Mouse (Mus musculus) cerebellum, postnatal 36 days (tissue): Measurements from ENCODE around the gene Ano3.
"Not testable (repeated sequence)": the region's sequence is repeated elsewhere in the genome, so short reads cannot be mapped to it uniquely, and the experiment has no call there.

Experiments used
- DNase-seq, 2 experiments: peaks; one replicate each; pipeline ENCODE4 v3.0.0; 2021 to 2022; ENCODE audit warnings: mixed read lengths in 2 of 2

The Ano3 gene

DNA sequence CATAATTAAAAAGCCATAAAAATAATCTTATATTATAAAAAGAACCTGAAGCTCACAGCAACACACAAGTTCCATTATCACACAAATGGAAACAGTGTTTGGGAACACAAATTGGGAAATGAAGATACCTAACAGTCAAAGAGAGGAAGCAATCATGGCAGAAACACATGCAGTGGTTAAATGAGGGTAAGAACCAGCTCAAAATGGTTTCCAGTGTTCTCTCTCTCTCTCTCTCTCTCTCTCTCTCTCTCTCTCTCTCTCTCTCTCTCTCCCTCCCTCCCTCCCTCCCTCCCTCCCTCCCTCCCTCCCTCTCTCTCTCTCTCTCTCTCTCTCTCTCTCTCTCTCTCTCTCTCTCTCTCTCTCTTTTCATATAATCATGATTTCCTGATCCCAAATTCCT lies at the start of gene Ano3:
Gene Ano3, minus strand, starts transcription at position 101 of the 400 bp plus-strand sequence.
- not testable (repeated sequence) for DNase-seq

DNA sequence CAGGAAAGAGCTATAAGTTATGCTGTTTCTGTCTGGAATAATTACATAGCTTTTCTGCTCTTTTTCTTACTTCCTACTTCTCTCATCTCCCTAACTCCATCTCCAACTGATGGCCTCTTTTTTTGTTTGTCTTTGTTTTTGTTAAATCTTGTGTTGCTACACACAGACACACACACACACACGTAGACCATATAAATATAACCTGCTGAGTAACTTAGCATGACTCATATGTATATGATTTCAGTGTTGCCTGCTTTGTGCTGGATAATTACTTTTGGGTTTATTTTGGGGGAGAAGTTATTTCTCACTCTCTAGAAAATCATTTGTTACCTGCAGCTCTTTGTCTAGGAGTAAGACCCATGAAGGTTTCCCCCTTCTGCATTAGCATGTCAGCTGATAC lies 39.3 kb upstream of the Ano3 start:
- no peak for DNase-seq

DNA sequence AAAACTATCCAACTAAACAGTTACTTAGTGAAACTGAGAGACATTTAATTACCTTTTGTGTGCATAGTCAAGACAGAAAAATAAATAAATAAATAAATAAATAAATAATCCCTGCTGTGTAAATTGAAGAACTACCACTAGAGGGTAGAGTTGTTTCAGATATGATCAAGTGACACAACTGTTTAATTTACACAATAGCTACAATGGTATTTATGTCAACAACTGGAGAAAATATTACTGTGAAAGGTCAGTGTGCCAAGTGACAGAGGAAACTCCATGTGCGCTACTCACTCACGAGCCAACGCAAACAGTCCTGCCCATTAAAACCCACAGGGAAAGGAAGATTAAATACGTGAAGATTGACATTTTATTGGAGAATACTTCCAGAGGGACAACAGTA lies 38.8 kb upstream of the Ano3 start:
- no peak for DNase-seq

DNA sequence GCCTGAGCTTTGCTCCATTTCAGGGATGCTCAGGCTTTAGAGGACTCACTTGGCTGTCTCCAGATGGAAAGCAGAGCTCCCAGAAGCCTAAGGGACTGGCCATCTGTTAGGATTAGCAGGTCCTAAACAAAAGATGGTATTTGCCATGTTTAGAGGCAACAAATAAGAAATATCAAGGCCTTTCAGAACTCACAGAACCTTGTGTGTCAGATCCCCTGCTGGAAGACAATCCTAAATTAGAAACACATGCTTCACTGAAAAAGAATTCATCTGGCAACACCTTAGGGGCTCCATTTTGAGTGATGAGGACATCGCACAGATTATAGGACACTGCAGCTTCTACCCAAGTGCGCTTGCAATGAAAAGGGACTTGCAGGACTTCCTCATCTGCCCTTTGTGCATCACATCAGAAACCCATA lies 35.1 kb upstream of the Ano3 start:
- DNase-seq: peak; percentile 66 to 78

DNA sequence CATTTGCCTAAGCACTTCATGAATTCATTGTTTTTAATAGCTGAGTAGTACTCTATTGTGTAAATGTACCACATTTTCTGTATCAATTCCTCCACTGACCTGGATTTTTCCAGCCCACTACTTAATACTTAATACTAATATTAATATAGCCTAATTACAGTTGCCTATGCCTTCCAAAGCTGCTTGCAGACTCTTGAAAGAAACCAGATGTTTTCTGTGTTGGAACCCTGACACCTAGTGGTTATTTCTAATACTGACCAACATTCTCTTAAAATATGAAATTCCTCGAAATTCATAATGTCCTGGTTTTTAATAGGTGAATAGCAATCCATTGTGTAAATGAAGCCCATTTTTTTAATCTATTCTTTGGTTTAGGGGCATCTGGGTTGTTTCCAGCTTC lies 31.0 kb upstream of the Ano3 start:
- no peak for DNase-seq

DNA sequence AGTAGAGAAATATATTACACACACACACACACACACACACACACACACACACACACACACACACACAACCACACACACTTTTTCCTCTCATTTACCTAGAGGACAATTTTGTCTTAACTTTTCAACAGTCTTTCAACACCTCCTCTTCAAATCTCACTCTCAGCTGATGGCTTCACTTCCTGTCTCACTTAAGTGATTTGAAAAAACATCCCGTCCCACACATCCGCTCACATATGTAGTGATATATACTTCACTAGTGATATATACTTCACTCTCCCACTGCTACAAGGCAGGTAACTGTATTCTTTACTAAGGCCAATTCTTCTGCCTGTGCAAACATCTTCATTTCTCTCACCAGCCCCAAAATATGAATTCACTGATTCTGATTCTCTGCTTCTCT lies 28.9 kb upstream of the Ano3 start:
- DNase-seq: no peak

DNA sequence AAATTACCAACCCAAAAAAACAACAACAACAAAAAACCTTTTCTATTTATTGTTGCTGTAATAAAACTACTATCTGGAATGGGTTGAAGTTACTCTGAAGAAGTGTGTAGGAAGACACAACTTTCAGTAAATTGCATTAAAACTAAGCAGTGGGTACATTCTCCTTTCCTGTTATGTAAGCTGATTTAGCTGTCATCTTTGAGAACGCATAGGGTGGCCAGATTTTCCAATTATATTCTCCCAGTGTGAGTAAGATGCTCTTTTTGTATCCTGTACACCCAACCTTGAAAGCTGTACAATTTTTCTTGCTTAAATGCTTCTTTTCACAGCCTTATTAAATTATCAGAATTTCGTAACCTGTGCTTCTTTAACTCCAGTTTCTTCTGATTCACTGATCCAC lies 26.1 kb upstream of the Ano3 start:
- DNase-seq: no peak

DNA sequence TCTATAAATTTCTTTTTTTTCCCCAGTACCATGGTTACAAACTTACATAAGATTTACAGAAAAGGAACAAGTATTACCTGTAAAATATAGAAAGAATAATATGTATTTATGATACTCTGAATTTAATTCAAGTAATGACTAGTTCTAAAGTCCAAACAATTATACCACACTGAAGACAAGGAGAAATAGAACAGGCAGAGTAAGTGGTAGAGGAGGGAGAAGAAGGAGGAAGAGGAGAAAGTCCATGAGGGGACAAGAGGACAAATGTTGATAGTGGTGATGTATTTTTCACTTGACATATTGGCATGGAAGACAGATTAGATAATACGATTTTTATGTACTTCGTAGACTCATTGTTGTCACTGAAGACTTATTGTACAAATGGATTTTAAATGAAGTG lies 19.4 kb upstream of the Ano3 start:
- DNase-seq: no peak

DNA sequence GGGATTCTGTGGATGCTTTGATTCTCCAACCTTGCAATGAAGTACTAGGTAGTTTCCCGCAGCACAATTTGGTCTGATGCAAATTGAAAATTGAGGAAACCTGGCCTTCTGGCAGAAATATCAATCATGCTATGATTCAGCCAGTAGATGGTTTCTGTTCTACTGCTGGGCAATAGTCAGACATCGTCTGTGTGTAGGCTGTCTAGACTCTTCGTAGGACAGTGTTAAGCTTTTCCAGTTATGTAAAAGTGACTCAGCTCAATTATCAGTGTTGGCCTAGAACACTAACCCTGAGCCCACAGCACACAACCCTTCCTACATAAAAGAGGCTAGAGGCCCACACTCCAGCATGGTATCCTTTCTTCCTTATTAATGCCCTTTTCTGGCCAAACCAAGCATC lies 14.7 kb upstream of the Ano3 start:
- no peak for DNase-seq

DNA sequence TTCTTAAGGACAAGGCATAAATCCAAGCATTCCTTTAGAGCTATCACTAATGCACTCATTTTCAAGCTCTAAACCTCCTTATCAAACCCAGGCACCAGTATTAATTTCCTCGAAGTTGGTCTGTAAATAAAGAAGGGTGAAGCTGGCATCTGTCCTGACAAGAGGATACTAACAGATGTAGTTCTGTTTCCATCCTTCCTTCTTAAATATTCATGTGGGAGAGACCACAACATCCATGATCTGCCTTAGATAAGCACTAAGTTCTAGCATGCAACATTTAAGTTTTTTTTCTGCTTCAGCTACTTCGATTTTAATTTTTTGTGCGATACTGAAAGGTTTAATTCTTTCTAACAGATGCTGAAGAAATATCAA lies 305 bp downstream of the Ano3 start:
- DNase-seq: no peak

DNA sequence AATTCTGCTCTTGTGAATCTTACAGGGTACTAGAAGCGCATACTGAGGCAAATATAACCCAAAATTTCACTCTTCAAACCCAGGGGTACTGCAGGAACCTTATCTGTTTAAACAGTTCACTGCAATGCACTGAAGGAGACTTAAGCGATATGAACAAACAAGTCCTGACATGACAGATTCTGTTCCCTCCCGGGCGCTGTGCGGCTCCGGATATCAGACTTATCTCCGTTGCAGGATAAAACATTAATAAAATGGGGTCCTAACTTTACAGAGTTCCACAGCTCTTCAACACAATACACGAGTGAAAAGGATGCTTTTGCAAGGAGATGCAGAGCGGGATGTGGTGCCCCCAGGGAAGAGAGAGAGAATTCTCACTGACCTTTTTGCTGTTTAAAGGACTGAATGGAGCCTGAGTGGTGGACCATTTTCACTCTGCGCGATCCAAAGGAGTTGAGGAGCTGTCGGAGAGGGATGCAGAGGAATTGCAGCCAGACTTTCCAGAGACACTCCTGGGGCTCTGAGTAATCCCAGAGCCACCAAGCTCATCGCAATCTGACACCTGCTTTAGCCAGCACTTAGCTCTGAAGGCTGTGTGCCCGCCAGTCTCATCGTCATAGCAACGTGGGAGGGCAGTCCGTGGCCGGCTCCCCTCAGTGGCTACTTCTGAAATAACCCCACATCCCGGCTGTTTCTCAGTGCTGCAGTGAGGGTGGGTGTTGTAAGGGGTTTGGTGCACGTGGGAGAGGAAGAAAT lies 868 bp downstream of the Ano3 start:
- peak; percentile 77 to 78 for DNase-seq

DNA sequence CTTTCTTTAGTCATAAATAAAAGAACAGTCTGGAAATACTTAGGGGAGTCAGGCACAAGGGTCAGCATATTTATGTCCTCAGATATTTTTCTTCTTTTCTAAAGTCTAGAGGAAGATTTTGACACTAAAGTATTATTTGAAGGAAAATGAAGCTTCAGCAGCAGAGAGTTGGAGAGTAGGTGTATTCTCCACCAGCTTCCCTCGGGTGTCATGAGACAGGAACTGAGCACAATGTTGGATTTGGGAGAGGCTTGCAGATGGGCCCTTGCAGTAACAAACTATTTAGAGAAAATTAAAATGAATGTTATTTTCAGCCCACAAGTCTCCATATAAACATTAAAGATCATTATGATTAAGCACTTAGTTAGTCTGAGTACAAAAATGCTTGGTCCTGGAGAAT lies 5.6 kb downstream of the Ano3 start:
- no peak for DNase-seq

DNA sequence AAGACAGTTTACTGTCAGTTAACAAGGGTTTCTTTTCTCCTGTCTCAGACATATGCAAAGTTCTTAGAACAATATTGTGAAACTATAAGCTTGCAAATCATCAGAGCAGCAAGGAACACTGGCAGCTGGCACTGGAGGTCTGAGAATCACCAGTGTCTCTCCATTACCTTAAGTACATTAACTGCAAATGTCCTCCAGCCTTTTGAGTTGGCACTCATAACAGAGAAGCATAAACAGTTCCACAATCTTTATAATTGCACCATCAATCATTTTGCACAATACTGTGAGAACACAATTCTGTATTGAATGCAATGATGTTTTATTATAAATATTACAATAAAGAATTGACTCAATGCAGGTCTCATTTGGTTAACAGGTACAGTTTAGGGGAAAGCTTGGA lies 15.0 kb downstream of the Ano3 start:
- DNase-seq: no peak

DNA sequence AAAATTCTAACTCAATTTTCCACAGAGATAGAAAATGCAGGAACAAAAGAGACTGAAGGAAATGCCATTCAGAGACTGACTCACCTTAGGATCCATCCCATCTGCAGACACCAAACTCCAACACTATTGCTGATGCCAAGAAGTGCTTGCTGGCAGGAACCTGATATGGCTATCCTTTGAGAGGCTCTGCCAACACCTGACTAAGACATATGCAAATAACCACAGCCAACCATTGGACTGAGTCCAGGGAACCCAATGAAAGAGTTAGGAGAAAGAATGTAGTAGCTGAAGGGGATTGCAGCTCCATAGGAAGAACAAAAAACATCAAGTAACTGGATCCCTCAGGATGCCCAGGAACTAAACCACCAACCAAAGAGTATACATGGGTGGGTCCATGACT lies 21.6 kb downstream of the Ano3 start:
- peak; percentile 68 to 85 for DNase-seq

DNA sequence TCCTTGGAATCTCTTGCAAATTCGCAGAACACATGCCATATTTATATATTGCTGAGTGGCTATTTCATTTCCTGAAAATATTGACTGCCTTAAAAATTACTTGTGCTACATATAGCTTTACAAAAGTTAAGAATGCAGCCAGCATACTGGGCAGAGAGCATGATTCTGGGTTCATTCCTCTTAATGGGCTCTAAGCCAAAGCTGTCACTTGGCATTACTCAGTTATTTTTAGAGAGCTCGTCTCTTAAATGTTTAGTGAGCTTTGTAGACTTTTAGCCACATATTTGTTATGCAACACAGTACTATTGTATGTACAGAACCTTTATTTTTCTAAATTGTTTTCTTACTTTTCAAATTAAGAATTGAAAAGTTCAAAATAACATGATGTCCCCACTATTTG lies 41.2 kb downstream of the Ano3 start:
- no peak for DNase-seq

DNA sequence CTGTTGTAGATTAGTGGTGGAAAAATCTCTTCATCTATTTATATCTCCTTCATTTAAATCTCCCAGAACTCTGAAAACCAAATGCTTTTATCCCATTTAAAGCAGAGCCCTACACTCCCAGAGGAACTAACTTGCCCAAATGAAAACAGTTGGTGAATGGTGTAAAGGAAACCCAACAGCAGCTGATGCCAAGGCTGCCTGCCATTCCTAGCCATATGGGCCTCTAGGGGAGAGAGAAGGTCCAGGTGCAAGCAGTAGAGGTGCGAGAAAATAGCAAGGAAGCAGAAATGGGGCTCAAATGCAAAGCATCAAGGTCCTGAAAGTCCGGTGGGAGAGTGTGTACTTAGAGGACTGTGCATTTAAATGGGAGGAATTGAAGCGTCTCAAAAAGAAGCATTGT lies 44.2 kb downstream of the Ano3 start:
- peak; percentile 75 to 76 for DNase-seq

DNA sequence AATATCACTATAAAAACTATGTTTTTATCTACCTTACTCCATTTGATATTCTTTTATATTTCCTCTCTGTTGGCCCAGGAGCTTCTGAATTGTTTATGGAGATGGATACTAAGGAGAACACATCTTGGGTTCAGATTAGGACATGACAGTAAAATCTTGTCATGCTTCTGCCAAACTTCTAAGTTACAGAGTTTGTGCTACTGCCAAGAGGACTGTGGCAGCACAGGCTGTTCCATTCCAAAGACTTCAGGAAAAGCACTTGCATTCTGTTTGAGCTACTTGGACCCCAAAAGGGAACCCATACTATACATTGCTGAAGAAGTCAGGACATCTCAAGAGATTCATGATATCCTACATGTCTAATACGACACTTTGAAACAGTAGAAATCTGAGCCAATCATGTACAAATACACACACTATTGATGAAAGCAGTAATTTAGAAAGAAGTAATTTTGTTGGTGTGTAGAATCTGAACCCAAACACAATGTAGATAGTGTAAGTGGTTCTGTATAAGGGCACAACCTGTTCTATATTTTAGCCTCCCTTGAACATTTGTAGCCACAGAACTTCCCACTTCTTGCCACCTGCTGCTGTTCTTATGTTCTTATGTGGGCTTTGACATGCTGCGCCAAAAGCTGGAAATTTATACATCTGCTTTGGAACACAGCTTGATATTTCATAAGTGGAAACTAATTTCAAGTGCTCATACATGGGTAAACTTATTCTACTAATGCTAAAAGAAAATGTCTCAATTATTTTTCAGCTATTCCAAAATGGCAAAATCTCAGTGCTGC lies 54.0 kb downstream of the Ano3 start:
- DNase-seq: no peak

DNA sequence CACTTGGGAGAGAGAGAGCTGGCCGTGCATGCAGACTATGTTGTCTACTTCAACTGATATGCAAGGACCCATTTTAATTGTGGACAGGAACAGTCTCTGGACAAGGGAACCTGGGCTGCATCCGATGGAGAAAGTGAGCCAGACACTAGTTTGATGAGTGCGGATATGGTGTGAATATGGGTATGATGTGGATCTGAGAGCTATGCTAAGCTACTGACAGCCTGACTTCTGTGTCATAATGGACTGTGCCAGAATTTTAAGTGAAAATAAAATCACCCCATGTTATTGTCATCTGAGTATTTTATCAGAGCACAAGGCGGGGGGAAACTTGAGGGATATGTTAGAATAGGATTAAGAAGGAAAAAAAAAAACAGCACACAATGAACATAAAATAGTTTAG lies 79.1 kb downstream of the Ano3 start:
- DNase-seq: no peak

DNA sequence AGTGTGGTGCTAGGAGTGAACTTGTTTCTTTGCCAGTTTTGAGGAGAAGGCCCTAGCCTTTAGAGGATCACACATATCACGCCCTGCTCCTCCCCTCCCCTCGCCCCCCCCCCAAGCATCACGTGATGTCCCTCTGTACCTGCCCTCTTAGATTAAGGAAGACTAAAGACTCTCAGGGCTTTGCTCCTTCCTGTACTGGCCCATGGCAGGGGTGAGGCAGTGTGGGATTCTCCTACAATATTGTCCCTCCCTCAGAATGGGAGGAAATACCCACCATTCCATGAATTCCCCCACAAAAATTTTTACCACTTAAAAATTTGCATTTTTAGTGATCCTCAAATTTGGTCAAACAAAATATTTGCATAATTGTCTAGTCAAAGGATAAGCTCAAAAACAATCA lies 85.1 kb downstream of the Ano3 start:
- DNase-seq: no peak

DNA sequence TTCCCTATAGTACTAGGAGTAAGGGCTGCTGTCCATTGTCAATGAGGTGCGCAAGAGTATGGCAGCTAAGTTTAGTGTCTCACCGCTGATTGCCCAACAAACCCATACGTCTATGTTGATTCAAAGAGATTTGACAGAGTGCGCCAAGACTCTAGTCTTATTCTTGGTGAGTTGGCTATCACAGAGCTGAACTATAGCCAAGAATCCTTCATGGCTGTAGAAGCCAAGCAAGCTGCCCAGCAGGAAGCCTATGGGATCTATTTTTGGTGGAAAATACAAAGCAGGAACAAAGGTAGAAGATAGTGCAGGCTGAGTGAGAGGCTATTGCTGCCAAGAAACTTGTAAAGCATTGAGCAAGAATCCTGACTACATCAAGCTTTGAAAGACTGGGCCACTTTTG lies 87.3 kb downstream of the Ano3 start:
- DNase-seq: peak; percentile 46 to 57

DNA sequence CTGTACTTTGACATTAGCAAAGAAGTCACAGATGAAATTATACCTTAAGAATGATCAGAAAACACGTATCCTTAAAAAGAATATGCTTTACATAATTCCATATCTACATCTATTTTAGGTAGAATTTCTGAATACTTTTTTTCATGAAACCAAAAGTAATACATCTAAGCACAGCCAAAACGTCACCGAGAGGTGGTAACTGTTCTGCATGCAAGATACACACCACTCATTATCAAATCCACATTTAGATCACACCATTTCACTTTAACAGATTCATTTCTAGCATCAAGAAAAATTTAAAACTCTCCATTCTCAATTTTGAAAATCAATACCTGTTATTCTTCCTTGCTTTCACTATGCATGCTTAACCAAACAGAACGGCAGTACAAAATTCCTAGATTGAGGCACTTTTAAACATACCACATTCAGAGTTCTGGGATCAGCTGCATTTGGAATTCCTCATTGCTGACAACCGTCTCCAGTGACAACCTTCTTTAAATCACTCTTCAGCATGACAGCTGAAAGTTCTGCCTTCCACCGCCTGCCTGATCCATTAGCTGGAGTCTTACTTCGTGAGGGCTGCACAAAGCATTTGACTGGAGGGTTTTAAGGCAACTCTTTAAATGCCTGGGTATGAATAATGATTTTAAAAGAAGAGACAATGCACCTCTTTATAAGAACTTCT lies 111.0 kb downstream of the Ano3 start:
- DNase-seq: no peak

DNA sequence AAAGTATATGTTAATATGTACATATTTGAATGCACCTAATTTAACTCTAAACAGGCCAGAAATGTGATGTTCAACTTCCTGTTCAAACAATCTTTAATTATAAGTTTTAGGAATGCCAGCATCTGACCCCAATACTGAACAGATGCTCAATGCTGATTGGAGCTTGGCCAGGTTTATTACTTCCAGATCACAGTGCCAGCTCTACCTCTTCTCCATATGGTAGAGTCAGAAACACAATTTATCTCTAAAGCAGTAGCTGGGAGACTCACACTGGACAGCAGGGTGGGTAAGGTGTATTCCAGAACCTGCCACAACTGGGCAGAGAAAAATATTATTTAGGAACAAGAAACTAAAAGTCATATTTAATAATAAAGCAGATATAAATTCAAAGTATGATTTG lies 134.5 kb downstream of the Ano3 start:
- DNase-seq: peak; percentile 28 to 56

DNA sequence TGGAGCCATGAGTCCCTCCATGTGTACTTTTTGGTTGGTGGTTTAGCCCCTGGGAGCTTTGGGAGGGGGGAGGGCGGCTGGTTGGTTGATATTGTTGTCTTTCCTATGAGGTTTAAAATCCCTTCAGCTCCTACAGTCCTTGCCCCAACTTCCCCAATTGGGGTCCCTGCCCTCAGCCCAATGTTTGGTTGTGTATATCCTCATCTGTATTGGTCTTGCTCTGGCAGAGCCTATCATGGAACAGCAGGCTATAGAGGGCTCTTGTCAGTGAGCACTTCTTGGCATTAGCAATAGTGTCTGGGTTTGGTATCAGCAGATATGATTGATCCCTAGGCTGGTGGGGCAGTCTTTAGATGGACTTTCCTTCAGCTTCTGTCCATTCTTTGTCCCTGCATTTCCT lies 135.8 kb downstream of the Ano3 start:
- DNase-seq: no peak
